Mouse (Mus musculus) erythroblast, embryonic 14.5 days (primary cell): ENCODE results near the gene Urad. TPM values are rescaled to one million over a fixed set of nuclear protein-coding genes. Genes with fewer than 3 reads are reported as not detected.

Experiments
- H3K27me3 ChIP-seq: 2 replicates; pipeline ENCODE4 v1.6.1; 2012; ENCODE audit warnings: inconsistent platforms; ENCODE audit not compliant: control insufficient read depth
- H3K36me3 ChIP-seq: 2 replicates; pipeline ENCODE4 v1.6.1; 2012; ENCODE audit warnings: mild to moderate bottlenecking, inconsistent platforms; ENCODE audit not compliant: control insufficient read depth
- H3K4me1 ChIP-seq: 2 replicates; pipeline ENCODE4 v1.6.1; 2012; ENCODE audit warnings: inconsistent platforms; ENCODE audit not compliant: control insufficient read depth
- H3K4me3 ChIP-seq: replicated peaks from 2 replicates; pipeline ENCODE3; 2012; ENCODE audit warnings: moderate library complexity, mild to moderate bottlenecking, inconsistent platforms
- H3K9me3 ChIP-seq: 2 replicates; pipeline ENCODE4 v1.6.1; 2012; ENCODE audit warnings: low read length, inconsistent platforms, mixed read lengths; ENCODE audit not compliant: control insufficient read depth
- GATA1 ChIP-seq: IDR thresholded peaks from 2 replicates; pipeline ENCODE4 v1.6.1; 2012; ENCODE audit warnings: low read length, inconsistent platforms, mixed read lengths
- TAL1 ChIP-seq: IDR thresholded peaks from 3 replicates; pipeline ENCODE4 v1.6.1; 2012; ENCODE audit warnings: low read length, inconsistent platforms, mixed read lengths
- polyA plus RNA-seq: library from polyadenylated mRNA; stranded (reverse); fragments of >175 nt; gene quantifications from 2 replicates; pipeline ENCODE4 v1.2.3, GENCODE M21; 2012

Urad gene
- polyA plus RNA-seq, 1 experiment = not detected

- TF ChIP-seq TAL1 = no peak
- no peak for TF ChIP-seq GATA1
Measured at GRCm38 (mm10) chr5:147304276-147305155, 17.7 kb downstream of the Urad start.

GRCm38 (mm10) chr5:147302746-147303400, 19.4 kb downstream of the Urad start:
- H3K9me3 ChIP-seq = no peaks in the 10 kb centered on the region; the same call in 1 of the 2 replicates
- no peaks in the 10 kb centered on the region for H3K36me3 ChIP-seq
- no peak for TF ChIP-seq TAL1
- TF ChIP-seq GATA1 = no peak
- no peaks in the 10 kb centered on the region for H3K4me1 ChIP-seq
- no peak overlapping the region for H3K4me3 ChIP-seq
- peaks cover 98% of the 10 kb centered on the region for H3K27me3 ChIP-seq

More at GRCm38 (mm10) chr5:147304276-147305155, 17.7 kb downstream of the Urad start:
- H3K36me3 ChIP-seq = no peaks in the 10 kb centered on the region
- no peaks in the 10 kb centered on the region for H3K4me1 ChIP-seq
- H3K27me3 ChIP-seq = peaks cover 100% of the 10 kb centered on the region
- no peak overlapping the region for H3K4me3 ChIP-seq
- no peaks in the 10 kb centered on the region; the same call in 1 of the 2 replicates for H3K9me3 ChIP-seq

- TF ChIP-seq GATA1 (no peak), TAL1 (no peak)
- H3K27me3 ChIP-seq = peaks cover 98% of the 10 kb centered on the region
Measured at GRCm38 (mm10) chr5:147302141-147302540, 20.1 kb downstream of the Urad start.

GRCm38 (mm10) chr5:147301781-147302070, 20.5 kb downstream of the Urad start:
- Histone ChIP-seq H3K4me1 (no peaks in the 10 kb centered on the region), H3K9me3 (no peaks in the 10 kb centered on the region; the same call in 1 of the 2 replicates), H3K27me3 (peaks cover 94% of the 10 kb centered on the region), H3K4me3 (no peak overlapping the region), H3K36me3 (no peaks in the 10 kb centered on the region)
- TF ChIP-seq GATA1 = no peak
- no peak for TF ChIP-seq TAL1

More at GRCm38 (mm10) chr5:147302141-147302540, 20.1 kb downstream of the Urad start:
- no peaks in the 10 kb centered on the region for H3K36me3 ChIP-seq
- no peaks in the 10 kb centered on the region for H3K4me1 ChIP-seq
- no peaks in the 10 kb centered on the region; the same call in 1 of the 2 replicates for H3K9me3 ChIP-seq
- no peak overlapping the region for H3K4me3 ChIP-seq

GRCm38 (mm10) chr5:147300917-147301780, 21.1 kb downstream of the Urad start:
- no peak overlapping the region for H3K4me3 ChIP-seq
- no peaks in the 10 kb centered on the region for H3K36me3 ChIP-seq
- TF ChIP-seq GATA1 (no peak), TAL1 (no peak)
- H3K27me3 ChIP-seq = peaks cover 88% of the 10 kb centered on the region
- H3K4me1 ChIP-seq = no peaks in the 10 kb centered on the region
- no peaks in the 10 kb centered on the region for H3K9me3 ChIP-seq

- H3K27me3 ChIP-seq = peaks cover 84% of the 10 kb centered on the region
- H3K9me3 ChIP-seq = no peaks in the 10 kb centered on the region
- TF ChIP-seq TAL1 = no peak
- TF ChIP-seq GATA1 = no peak
- H3K4me1 ChIP-seq = no peaks in the 10 kb centered on the region
- no peaks in the 10 kb centered on the region for H3K36me3 ChIP-seq
- H3K4me3 ChIP-seq = no peak overlapping the region
Measured at GRCm38 (mm10) chr5:147300001-147300363, 22.3 kb downstream of the Urad start.

GRCm38 (mm10) chr5:147299255-147300000, 22.8 kb downstream of the Urad start:
- Histone ChIP-seq H3K36me3 (no peaks in the 10 kb centered on the region), H3K27me3 (peaks cover 84% of the 10 kb centered on the region), H3K9me3 (no peaks in the 10 kb centered on the region), H3K4me3 (no peak overlapping the region), H3K4me1 (no peaks in the 10 kb centered on the region)
- TF ChIP-seq GATA1 = no peak
- TF ChIP-seq TAL1 = no peak

GRCm38 (mm10) chr5:147297249-147297648, 25.0 kb downstream of the Urad start:
- Histone ChIP-seq H3K9me3 (no peaks in the 10 kb centered on the region), H3K4me3 (no peak overlapping the region), H3K4me1 (peaks cover 1% of the 10 kb centered on the region), H3K27me3 (peaks cover 81% of the 10 kb centered on the region), H3K36me3 (no peaks in the 10 kb centered on the region)
- TF ChIP-seq TAL1 (no peak), GATA1 (no peak)
